Mouse (Mus musculus) heart, postnatal 0 days (tissue): ENCODE data around the gene B3galnt1.

Experiments used
- CTCF ChIP-seq: IDR thresholded peaks from 2 replicates; pipeline ENCODE4 v1.5.1; 2016; ENCODE audit warnings: antibody characterized with exemption, control low read depth, low read depth
- EP300 ChIP-seq: IDR thresholded peaks from 2 replicates; pipeline ENCODE4 v1.6.1; 2016; ENCODE audit warnings: antibody characterized with exemption, low read depth

- no peak for TF ChIP-seq CTCF
- no peak for TF ChIP-seq EP300
Observed at GRCm38 (mm10) chr3:69542962-69543361, 55.8 kb downstream of the B3galnt1 start.
